Mouse (Mus musculus) cerebellum, adult 2 months (tissue): ENCODE results near the gene Vps35.

Experiments
- CTCF ChIP-seq: fragments of 200-500 bp; IDR thresholded peaks from 2 replicates; pipeline ENCODE4 v1.5.1; 2011; ENCODE audit warnings: low read depth, mild to moderate bottlenecking, control low read depth, low read length, moderate library complexity, borderline replicate concordance; ENCODE audit not compliant: insufficient read depth
- POLR2A ChIP-seq: fragments of 200-500 bp; IDR thresholded peaks from 2 replicates; pipeline ENCODE4 v1.6.1; 2011; ENCODE audit warnings: low read length, control low read depth, borderline replicate concordance; ENCODE audit not compliant: insufficient read depth

DNA sequence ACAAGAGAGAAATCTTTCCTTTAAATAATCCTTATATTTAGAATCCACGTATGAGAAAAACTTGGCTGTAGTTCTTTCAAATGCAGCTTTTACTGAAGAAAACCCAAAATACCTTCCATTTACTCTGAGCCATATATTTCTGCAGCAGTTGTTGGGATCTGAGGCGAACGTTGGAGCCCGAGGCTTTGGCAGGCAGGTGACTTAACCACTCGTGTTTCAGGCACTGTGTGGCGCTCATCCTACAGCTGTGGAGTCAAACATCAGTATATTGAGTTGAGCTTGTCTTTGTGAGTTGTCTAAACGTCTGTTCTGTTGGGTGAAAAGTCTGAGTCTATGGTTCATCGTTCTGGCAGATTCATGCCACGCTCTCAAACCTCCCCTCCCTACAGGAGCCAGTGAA lies 27.4 kb upstream of the Vps35 start:
- TF ChIP-seq CTCF, result no peak
- TF ChIP-seq POLR2A, result no peak
